20 mouse cellular contexts compared by ENCODE assay signal in genomic region chr7:132965707-132966106, GRCm38 (mm10). TPM values are rescaled to one million over a fixed set of nuclear protein-coding genes. Genes with fewer than 3 reads are reported as not detected.
DNase-seq lines count a peak whose midpoint lies in the region; ATAC-seq and TF ChIP-seq lines count a peak whose summit lies in the region.
"Had no signal": no experiment of that assay in that cellular context is flagged by ENCODE, and none has a peak within 500 bp of the region (broad histone marks: within the 10 kb centered on the region; RNA-seq: fewer than 3 reads in every experiment).

No protein-coding gene starts in this region.

- H3K4me3 ChIP-seq in kidney, postnatal 0 days (replicated peaks; ENCODE audit: low read depth, low read length): no peak overlapping the region
- no peak overlapping the region for H3K4me3 ChIP-seq in MEL (ENCODE audit: control insufficient read depth in 1 of 2, insufficient read depth in 1 of 2, low read depth in 2 of 2, low read length in 2 of 2)
- H3K4me3 ChIP-seq: embryonic facial prominence, embryonic 12.5 days; gastrocnemius, adult 2 months; hindbrain, embryonic 12.5 days had no signal

- no peak for TF ChIP-seq EP300 in MEL (IDR thresholded peaks at IDR 0.05; ENCODE audit: low read depth in 1 of 2, low read length in 2 of 2)

- no peaks in the 10 kb centered on the region for H3K9me3 ChIP-seq in kidney, postnatal 0 days (replicated peaks; ENCODE audit: low read length)
- H3K9me3 ChIP-seq in MEL (replicated peaks; ENCODE audit: insufficient read depth, low read length): no peaks in the 10 kb centered on the region
- H3K9me3 ChIP-seq: embryonic facial prominence, embryonic 12.5 days; hindbrain, embryonic 12.5 days had no signal

- H3K27me3 ChIP-seq in kidney, postnatal 0 days (ENCODE audit: insufficient read depth, low read length): no peaks in the 10 kb centered on the region
- no peaks in the 10 kb centered on the region for H3K27me3 ChIP-seq in MEL (ENCODE audit: control insufficient read depth in 1 of 2, insufficient read depth in 2 of 2, low read length in 2 of 2)
- H3K27me3 ChIP-seq: embryonic facial prominence, embryonic 12.5 days; hindbrain, embryonic 12.5 days had no signal

- 0 out of 2 replicates have a peak, but pooled peaks cover 6% of the 10 kb centered on the region for H3K36me3 ChIP-seq in kidney, postnatal 0 days (ENCODE audit: insufficient read depth, low read length)
- H3K36me3 ChIP-seq in MEL (ENCODE audit: control insufficient read depth in 1 of 2, insufficient read depth in 2 of 2, low read length in 2 of 2): peaks cover 12 to 18% of the 10 kb centered on the region in 2 experiments
- H3K36me3 ChIP-seq: hindbrain, embryonic 12.5 days had no signal

- no peaks in the 10 kb centered on the region for H3K4me1 ChIP-seq in kidney, postnatal 0 days (replicated peaks; ENCODE audit: insufficient read depth, low read length)
- peaks cover 7 to 9% of the 10 kb centered on the region in 2 experiments for H3K4me1 ChIP-seq in MEL (ENCODE audit: control insufficient read depth in 1 of 2, insufficient read depth in 2 of 2, low read length in 2 of 2)
- H3K4me1 ChIP-seq: hindbrain, embryonic 12.5 days had no signal

- H3K4me2 ChIP-seq in kidney, postnatal 0 days (ENCODE audit: low read length): no peak overlapping the region
- H3K4me2 ChIP-seq: embryonic facial prominence, embryonic 12.5 days; hindbrain, embryonic 12.5 days had no signal

- TF ChIP-seq CTCF in kidney, postnatal 0 days (IDR thresholded peaks at IDR 0.05; ENCODE audit: low read depth): peak; percentile 44
- TF ChIP-seq CTCF in MEL (IDR thresholded peaks at IDR 0.05 in 2 of 3, conservative IDR thresholded peaks at IDR 0.05 in 1 of 3; ENCODE audit: control insufficient read depth in 1 of 3, insufficient read depth in 1 of 3, low read depth in 2 of 3, low read length in 3 of 3, poor library complexity in 1 of 3, severe bottlenecking in 1 of 3): no peak

- TF ChIP-seq RAD21 in MEL (IDR thresholded peaks at IDR 0.05; ENCODE audit: low read depth, low read length): no peak

- DNase-seq in kidney, postnatal 0 days (ENCODE audit: low spot score): no peak
- DNase-seq in kidney, postnatal 36 days: no peak
- DNase-seq in 3T3-L1 (ENCODE audit: low read depth, low spot score): peak; percentile 38
- DNase-seq in 416B (ENCODE audit: low read depth): peak; percentile 46
- DNase-seq in MEL (ENCODE audit: low read depth, low spot score): no peak
- no peak for DNase-seq in thymus, postnatal 25 days
- DNase-seq in B cell, adult 2 months: no peak
- no peak for DNase-seq in cerebellum, adult 11-12 months
- DNase-seq: adrenal gland, adult 8-10 months; cerebellum, adult 11 months; cerebellum, adult 9-10 months; cerebellum, postnatal 25 days; gastrocnemius, adult 2 months; gastrocnemius, postnatal 25 days; heart, postnatal 10 days; heart, postnatal 4 days had no signal

- no peak overlapping the region for H3K27ac ChIP-seq in kidney, postnatal 0 days
- no peak overlapping the region for H3K27ac ChIP-seq in MEL (ENCODE audit: control insufficient read depth, low read depth, low read length)
- H3K27ac ChIP-seq: embryonic facial prominence, embryonic 12.5 days; hindbrain, embryonic 12.5 days had no signal

- H3K9ac ChIP-seq in kidney, postnatal 0 days (ENCODE audit: low read depth, low read length): no peak overlapping the region
- no peak overlapping the region for H3K9ac ChIP-seq in MEL (ENCODE audit: control insufficient read depth, low read depth, low read length, poor library complexity, severe bottlenecking)
- H3K9ac ChIP-seq: embryonic facial prominence, embryonic 12.5 days; hindbrain, embryonic 12.5 days had no signal

- H3K79me2 ChIP-seq in MEL (ENCODE audit: control insufficient read depth, insufficient read depth, low read length, poor library complexity): peaks cover 8% of the 10 kb centered on the region

- WGBS in kidney, postnatal 0 days: 85% methylated on average over 2 of the region's 2 CpGs

- TF ChIP-seq POLR2A in MEL (IDR thresholded peaks at IDR 0.05; ENCODE audit: control insufficient read depth in 1 of 2, insufficient read depth in 1 of 2, low read depth in 1 of 2, low read length in 2 of 2, poor library complexity in 1 of 2): no peak

- ATAC-seq in kidney, postnatal 0 days (replicated peaks; ENCODE audit: low FRiP score, low read depth): no peak
- ATAC-seq: forebrain, embryonic 14.5 days; intestine, embryonic 16.5 days had no signal

TF ChIP-seq in MEL, 35 proteins besides CTCF, POLR2A, EP300 and RAD21:
- TF ChIP-seq GABPA (IDR thresholded peaks at IDR 0.05; ENCODE audit: low read depth, low read length): no peak
- no peak for TF ChIP-seq MAFK (IDR thresholded peaks at IDR 0.05; ENCODE audit: borderline replicate concordance, low read depth, low read length)
- TF ChIP-seq ZNF384 (IDR thresholded peaks at IDR 0.05; ENCODE audit: low read depth, low read length): peak; percentile 46; the same call in 1 of the 2 replicates
- no peak for TF ChIP-seq ZC3H11A (IDR thresholded peaks at IDR 0.05; ENCODE audit: low read depth, low read length)
- no peak for TF ChIP-seq ZKSCAN1 (IDR thresholded peaks at IDR 0.05; ENCODE audit: low read depth, low read length)
- TF ChIP-seq USF1 (IDR thresholded peaks at IDR 0.05; ENCODE audit: low read depth, low read length): no peak

RNA-seq across cellular contexts. Expression of gene Zranb1, which starts 34.8 kb away (rescaled TPM):
- 15.1 and 15.3 TPM in 2 replicates for polyA plus RNA-seq in kidney, postnatal 0 days (2015; fragmentation: Nextera tagmentation; extraction: Ambion mirVana)
- total RNA-seq in MEL (2012; rRNA removed): 18.0 and 18.5 TPM in 2 replicates
- polyA plus RNA-seq in MEL (2012; ENCODE audit: insufficient read depth in 1 of 2, insufficient read length in 2 of 2, low read depth in 1 of 2, low replicate concordance in 2 of 2, missing spikeins in 1 of 2): 10 to 100 TPM in 1 of 2 experiments, not detected in 1; 17.4 TPM

Comparison
In these comparisons a context has a peak if more than half of its experiments do, and no peak if none do; other contexts are left out.
1. DNase-seq: peak in 3T3-L1 (single experiment) and 416B (single experiment); none in kidney, postnatal 0 days (single experiment), kidney, postnatal 36 days (0 of 2), MEL (single experiment), thymus, postnatal 25 days (single experiment), B cell, adult 2 months (0 of 2) and cerebellum, adult 11-12 months (single experiment).